Mouse (Mus musculus) testis, adult 2 months (tissue): ENCODE results near the gene Pin4. TPM values are rescaled to one million over a fixed set of nuclear protein-coding genes. Genes with fewer than 3 reads are reported as not detected.
A peak's percentile ranks its signal among the peaks of the same experiment; 100 is the strongest.

Source experiments
- H3K27ac ChIP-seq: fragments of 200-500 bp; 2 replicates; pipeline ENCODE4 v1.5.1; 2012; ENCODE audit warnings: low read depth, low read length; ENCODE audit not compliant: control insufficient read depth, insufficient read depth
- H3K27me3 ChIP-seq: fragments of 200-500 bp; 2 replicates; pipeline ENCODE4 v1.6.1; 2012; ENCODE audit warnings: mild to moderate bottlenecking, low read length, moderate library complexity; ENCODE audit not compliant: control insufficient read depth, insufficient read depth
- H3K36me3 ChIP-seq: fragments of 200-500 bp; 2 replicates; pipeline ENCODE4 v1.6.1; 2012; ENCODE audit warnings: mild to moderate bottlenecking, low read length; ENCODE audit not compliant: control insufficient read depth, insufficient read depth
- H3K4me1 ChIP-seq: fragments of 200-500 bp; 2 replicates; pipeline ENCODE4 v1.6.1; 2012; ENCODE audit warnings: low read length; ENCODE audit not compliant: control insufficient read depth, insufficient read depth
- H3K4me3 ChIP-seq: fragments of 200-500 bp; 2 replicates; pipeline ENCODE4 v1.5.1; 2012; ENCODE audit warnings: low read depth, mild to moderate bottlenecking, low read length, moderate library complexity, mixed read lengths; ENCODE audit not compliant: control insufficient read depth
- CTCF ChIP-seq: fragments of 200-500 bp; IDR thresholded peaks from 2 replicates; pipeline ENCODE4 v1.5.1; 2012; ENCODE audit warnings: low read depth, mild to moderate bottlenecking, inconsistent platforms, low read length, moderate library complexity; ENCODE audit not compliant: control insufficient read depth, insufficient read depth, insufficient replicate concordance
- POLR2A ChIP-seq: fragments of 200-500 bp; IDR thresholded peaks from 2 replicates; pipeline ENCODE4 v1.6.1; 2012; ENCODE audit warnings: low read depth, mild to moderate bottlenecking, inconsistent platforms, low read length, moderate library complexity; ENCODE audit not compliant: control insufficient read depth
- polyA plus RNA-seq: library from polyadenylated mRNA; depleted of rRNA; stranded (reverse); fragments of >200 nt; gene quantifications from 2 replicates; pipeline ENCODE4 v1.2.3, GENCODE M21; 2012

Gene Pin4
- polyA plus RNA-seq, 1 experiment: 5.1 TPM

DNA sequence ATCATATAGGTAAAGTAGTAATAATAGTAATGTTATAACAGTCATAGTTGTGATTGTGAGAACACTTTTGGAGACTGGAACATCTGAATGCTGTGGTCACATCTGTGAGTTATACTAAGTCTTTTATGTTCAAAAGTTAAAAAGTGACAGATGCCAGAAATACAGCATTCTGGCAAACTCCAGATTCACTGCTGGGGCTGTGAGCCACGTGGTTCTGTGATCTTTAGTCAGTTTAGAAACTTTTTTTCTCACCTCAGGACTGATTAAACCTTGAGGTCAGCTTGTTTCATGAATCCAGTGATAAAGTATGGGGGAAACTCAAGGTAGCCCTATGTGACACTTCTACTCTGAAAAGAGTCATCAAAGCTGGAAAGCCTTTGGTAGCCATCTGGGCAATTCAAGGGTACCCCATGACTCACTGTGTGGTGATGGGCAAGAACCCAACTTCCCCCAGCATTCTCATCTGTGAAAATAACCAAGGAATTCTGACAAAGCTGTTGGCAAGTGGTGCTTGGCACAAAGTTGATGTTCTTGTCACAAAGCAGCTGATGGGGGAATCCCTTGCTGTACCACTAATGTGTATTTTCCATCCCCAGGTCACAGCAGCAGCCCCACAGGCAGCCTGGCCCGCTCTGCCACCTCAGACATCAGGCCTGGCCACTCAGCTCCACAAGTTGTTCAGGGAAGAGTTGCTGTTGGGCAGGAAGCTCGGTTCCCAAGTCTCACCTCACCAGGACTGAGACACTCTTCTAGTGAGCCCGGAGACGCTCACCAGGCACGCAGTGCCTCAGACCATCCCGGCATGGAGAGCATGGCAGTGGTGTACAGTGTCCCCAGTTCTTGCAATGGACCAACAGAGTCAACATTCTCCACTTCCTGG is 42.1 kb upstream of the Pin4 start:
- Histone ChIP-seq H3K27ac (no peak overlapping the region), H3K4me1 (no peaks in the 10 kb centered on the region), H3K27me3 (no peaks in the 10 kb centered on the region), H3K36me3 (no peaks in the 10 kb centered on the region), H3K4me3 (no peak overlapping the region)
- TF ChIP-seq POLR2A: no peak
- TF ChIP-seq CTCF: no peak

- no peaks in the 10 kb centered on the region for H3K27me3 ChIP-seq
- H3K4me3 ChIP-seq: no peak overlapping the region
- H3K4me1 ChIP-seq: no peaks in the 10 kb centered on the region
- H3K36me3 ChIP-seq: no peaks in the 10 kb centered on the region
- TF ChIP-seq CTCF (no peak), POLR2A (no peak)
- no peak overlapping the region for H3K27ac ChIP-seq
Observed at GRCm38 (mm10) chrX:102081076-102081475, 38.2 kb upstream of the Pin4 start.

DNA sequence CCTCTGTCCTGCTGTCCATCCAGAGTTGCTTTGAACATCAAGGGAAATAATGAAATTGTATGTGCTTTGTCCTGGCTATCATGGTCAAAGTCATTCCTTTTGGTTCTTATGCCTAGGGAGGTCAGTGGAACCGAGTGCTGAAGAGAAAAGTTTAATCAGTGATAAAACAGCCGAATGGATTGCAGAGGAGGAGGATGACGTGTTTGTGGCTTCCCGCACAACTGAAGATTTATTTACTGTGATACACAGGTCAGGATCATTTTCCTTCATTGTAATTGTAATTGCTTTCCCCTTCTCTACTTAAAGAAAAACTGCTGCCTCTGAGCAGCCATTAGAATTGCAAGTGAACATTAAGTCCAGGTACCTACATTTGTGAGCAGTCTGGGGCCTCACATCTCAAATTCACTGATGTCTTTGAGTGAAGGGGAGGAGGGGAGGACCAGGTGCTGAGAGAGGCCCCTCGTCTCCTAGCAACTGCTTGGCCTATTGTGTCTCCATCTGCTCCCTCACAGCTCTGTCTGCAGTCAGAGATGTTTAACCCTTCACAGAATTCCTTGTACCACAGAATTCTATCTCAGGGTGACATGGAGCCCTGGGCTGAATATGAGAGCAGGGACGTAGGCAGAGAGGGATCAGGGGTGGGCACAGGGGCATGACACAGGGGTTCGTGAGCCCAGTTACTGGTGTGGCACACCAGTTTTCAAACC is 37.5 kb upstream of the Pin4 start:
- no peaks in the 10 kb centered on the region for H3K27me3 ChIP-seq
- H3K4me3 ChIP-seq: no peak overlapping the region
- H3K4me1 ChIP-seq: no peaks in the 10 kb centered on the region
- TF ChIP-seq CTCF (no peak), POLR2A (no peak)
- 0 out of 2 replicates have a peak overlapping the region, but pooled peaks have one; percentile 21 for H3K27ac ChIP-seq
- no peaks in the 10 kb centered on the region for H3K36me3 ChIP-seq

DNA sequence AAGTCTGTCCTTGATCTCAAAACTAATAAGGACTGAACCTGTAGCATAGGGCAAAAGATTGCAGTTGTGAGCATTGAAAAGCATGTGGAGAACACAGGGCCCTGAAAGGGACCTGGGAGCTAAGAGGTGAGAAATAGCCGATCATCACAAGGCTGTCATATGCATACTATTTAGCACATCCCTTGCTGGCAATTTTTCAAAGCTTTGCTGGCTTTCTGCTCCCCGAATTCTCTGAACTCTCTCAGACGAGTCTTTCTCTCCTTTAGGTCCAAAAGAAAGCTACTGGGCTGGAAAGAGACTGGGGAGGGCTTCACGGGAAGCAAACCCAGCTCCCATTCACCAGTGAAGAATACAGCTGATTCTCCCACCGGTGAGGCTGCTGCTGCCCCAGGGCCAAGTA is 36.9 kb upstream of the Pin4 start:
- no peaks in the 10 kb centered on the region for H3K36me3 ChIP-seq
- H3K27ac ChIP-seq: no peak overlapping the region
- no peaks in the 10 kb centered on the region for H3K27me3 ChIP-seq
- H3K4me1 ChIP-seq: no peaks in the 10 kb centered on the region
- H3K4me3 ChIP-seq: no peak overlapping the region
- TF ChIP-seq CTCF: no peak
- no peak for TF ChIP-seq POLR2A

GRCm38 (mm10) chrX:102085798-102086443 is 33.3 kb upstream of the Pin4 start:
- Histone ChIP-seq H3K4me3 (no peak overlapping the region), H3K27me3 (no peaks in the 10 kb centered on the region), H3K36me3 (no peaks in the 10 kb centered on the region), H3K27ac (no peak overlapping the region), H3K4me1 (no peaks in the 10 kb centered on the region)
- TF ChIP-seq POLR2A (no peak), CTCF (no peak)

GRCm38 (mm10) chrX:102090605-102091004 is 28.6 kb upstream of the Pin4 start:
- TF ChIP-seq POLR2A (no peak), CTCF (no peak)
- H3K36me3 ChIP-seq: no peaks in the 10 kb centered on the region
- H3K4me1 ChIP-seq: no peaks in the 10 kb centered on the region
- no peaks in the 10 kb centered on the region for H3K27me3 ChIP-seq
- H3K27ac ChIP-seq: no peak overlapping the region
- H3K4me3 ChIP-seq: no peak overlapping the region

GRCm38 (mm10) chrX:102094381-102094904 is 24.8 kb upstream of the Pin4 start:
- H3K4me3 ChIP-seq: no peak overlapping the region
- no peaks in the 10 kb centered on the region for H3K4me1 ChIP-seq
- H3K27ac ChIP-seq: no peak overlapping the region
- TF ChIP-seq CTCF (no peak), POLR2A (no peak)
- no peaks in the 10 kb centered on the region for H3K36me3 ChIP-seq
- no peaks in the 10 kb centered on the region for H3K27me3 ChIP-seq
